Mouse (Mus musculus): ENCODE data around the gene Plvap.
"Not testable (repeated sequence)": the region's sequence is repeated elsewhere in the genome, so short reads cannot be mapped to it uniquely, and the experiment has no call there.

Plvap gene

DNA sequence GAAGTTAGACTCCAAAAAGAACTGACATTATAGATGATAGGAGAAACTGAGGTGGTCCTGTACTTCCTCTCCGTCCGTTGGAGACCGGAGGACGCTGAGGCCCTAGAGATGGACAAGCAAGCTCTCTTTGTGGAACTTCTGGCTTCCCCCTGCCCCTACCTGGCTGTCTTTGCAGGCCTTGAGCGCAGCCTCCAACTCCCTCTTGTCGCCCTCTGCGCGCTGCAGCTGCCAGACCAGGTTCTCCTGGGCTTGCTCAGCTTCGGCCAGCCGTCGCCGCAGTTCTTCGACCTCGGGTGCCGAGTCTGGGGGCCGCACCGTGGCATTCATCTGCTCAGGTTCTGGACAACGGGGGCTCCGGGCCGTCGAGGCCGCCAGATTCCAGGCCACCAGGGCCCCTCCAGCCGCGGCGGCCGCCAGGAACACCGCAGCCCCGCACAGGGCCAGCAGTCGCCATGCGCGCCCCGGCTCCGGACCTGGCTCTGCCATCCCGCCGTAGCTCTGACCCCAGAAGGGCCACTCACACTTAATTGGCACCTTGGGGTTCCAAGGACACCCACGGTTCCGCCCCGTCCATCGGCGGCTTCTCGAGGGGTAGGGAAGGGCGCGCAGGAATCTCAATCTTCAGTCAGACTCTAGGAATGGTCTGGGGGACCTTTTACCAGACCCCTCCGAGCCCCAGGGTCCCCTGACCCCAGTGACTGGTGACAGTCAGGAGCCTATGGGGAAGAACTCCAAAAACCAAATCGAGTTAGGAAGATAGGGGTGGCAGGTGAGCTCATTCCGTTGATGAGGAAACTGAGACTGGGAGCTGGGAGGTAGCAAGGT is 13.9 kb upstream of the Plvap start, which contains the start of gene Ccdc194:
TSS of gene Ccdc194 (minus strand) at position 486 of the 825 bp plus-strand sequence.
- DNase-seq: no peak

DNA sequence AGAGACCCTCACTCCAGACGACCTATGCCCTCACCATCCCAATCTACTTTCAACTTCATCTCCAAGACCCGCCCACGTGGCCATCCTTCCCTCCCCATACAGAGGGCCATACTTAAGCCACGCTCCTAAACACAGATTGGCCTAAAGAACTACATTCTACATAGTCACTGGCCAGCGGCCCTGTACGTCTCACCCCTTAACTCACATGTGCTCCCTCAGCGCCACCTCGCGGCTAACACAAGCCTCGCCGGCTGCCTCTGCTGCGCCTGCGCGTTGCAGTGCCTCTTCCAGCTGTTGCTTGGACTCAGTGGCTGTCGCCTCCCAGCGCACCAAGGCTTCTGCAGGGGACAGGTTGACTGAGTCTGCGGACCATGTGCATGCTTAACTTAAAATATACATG is 10.1 kb upstream of the Plvap start:
- DNase-seq: peak; percentile 92

DNA sequence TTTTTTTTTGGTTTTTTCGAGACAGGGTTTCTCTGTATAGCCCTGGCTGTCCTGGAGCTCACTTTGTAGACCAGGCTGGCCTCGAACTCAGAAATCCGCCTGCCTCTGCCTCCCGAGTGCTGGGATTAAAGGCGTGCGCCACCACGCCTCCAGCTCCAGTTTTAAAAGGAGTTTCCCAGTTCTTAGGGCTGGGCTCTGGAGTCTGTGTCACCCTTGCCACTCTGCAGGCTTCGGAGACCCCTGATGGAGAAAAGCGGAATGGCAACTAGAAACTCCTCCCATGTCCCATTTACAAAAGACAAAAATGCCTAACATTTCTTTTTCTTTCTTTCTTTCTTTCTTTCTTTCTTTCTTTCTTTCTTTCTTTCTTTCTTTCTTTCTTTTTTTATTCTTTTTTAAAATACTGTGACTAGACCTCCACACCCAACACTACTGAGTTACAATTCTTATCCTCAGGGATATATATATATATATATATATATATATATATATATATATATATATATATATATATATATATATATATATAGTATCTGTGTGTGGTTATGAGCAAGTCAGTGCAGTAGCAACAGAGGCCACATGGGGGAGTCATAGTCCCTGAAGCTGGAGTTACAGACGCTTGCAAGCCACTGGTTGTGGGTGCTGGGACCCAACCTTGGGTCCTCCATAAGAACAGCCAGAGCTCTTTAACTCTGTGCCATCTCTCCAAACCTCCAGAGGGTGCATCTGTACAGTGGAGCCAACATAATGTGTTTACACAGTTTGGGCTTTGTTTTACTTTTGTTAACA is 7.7 kb upstream of the Plvap start:
- not testable (repeated sequence) for DNase-seq

DNA sequence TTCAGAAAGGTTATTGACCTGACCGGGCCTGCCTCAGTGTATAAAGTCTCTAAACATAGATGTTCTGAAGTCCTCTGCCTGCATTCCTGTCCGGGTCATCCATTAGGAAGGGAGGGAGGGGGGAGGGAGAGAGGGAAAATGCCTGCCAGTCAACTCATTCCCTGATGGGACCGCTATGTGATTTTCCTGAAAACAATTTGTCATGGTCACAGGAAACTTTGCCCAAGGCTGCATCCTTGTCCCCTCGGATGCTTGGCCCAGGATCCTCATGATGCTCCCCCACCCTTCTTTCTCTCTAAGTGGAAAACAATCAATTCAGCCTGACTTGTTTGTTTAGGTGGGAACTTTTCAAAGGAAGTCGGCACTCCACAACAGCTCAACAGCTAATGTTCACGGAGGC is 5.2 kb upstream of the Plvap start:
- DNase-seq: no peak

DNA sequence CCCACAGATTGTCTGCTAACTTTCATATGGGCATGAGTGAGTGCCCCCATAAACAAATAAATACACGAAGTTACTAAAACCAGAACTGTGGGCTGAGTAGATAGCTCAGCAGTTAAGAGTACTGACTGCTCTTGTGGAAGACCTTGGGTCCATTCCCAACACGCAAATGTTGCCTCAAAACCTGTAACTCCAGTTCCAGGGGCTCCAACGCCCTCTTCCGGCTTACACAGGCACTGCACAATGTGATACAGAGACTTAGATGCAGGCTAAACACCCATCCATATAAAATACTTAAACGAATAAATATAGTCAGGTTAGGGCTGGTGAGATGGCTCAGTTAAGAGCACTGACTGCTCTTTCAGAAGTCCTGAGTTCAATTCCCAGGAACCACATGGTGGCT is 3.5 kb upstream of the Plvap start:
- DNase-seq: no peak

DNA sequence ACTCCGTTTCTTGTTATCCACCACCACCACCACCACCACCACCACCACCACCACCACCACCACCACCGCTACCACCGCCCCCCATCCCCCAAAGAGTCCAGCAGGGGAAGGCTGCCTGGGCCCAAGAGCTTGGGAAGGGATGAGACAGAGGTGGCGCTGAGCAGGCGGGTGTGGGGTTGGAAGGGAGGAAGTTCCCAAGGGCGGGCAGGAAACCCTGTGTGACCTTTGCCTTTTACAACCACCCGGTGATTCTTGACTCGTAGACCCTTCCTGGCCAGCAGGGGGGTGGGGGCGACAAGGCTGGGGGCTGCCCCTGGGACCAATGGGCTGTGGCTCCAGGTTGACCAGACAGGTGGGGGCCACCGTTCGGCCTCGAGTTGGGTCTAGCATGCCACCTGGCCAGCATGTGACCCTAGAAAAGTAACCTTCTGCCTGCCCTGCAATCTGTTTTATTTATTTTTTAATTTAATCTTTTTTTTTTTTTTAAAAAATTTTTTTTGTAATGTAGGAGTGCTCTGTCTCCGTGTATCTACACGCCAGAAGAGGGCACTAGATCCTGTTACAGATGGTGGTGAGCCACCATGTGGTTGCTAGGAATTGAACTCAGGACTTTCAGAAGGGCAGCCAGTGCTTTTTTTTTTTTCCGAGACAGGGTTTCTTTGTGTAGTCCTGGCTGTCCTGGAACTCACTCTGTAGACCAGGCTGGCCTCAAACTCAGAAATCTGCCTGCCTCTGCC is 1.6 kb upstream of the Plvap start:
- DNase-seq: no peak

DNA sequence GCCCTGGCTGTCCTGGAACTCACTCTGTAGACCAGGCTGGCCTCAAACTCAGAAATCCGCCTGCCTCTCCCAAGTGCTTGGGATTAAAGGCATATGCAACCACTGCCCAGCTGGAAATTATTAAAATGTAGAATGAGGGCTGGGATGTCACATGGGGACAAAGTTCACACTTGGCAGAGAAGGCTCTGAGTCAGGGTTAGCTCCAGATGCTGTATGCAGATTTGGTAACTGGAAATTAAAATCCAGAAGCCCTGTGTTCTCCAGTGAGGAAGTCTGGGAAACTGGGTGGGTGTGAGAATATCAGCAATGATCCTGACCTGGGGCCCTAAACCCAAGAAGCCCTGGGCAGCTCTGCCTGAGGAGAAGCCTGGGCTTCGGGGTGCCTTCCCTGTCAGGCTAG is 2.2 kb downstream of the Plvap start:
- no peak for DNase-seq

DNA sequence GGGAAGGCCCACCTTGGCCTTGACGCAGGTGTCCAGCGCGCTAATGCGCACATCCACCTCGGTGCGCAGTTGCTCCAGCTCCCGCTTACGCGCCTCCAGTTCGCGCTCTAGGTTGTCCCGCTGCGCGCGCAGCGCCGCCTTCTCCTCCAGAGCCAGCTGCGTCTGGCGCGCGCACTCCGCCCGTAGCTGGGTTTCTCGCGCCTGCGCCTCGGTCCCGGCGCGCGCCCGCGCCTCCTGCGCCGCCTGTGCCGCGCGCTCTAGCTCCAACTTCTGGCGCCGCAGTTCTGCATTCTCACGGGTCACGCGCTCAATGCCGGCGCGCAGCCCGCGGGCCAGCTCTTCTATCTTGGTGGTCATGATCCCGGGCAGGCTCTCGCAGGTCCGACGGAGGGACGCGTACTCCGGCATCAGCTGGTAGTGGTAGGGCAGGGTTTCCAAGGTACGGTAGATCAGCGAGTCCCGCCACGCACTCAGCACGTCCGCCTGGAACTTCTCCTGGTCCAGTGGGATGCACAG is 3.9 kb downstream of the Plvap start:
- DNase-seq: peak; percentile 86

DNA sequence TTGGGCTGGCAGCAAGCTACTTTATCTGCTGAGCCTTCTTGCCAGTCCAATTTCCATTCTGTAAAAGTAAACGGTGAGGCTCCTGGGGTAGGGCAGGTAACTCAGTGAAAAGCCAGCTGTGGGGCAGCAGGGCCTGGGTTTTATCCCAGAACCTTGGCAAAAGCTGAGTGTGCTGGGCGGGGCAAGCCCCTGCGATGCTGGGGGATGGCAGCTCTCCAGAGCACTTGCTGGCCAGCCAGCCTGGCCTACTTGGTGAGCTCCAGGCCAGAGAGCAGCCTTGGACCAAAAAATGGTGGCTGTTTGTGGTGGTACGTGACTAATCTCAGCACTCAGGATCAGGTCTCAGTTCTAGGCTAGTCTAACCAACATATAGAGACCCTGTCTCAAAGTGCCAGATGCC is 5.6 kb downstream of the Plvap start:
- DNase-seq: no peak

DNA sequence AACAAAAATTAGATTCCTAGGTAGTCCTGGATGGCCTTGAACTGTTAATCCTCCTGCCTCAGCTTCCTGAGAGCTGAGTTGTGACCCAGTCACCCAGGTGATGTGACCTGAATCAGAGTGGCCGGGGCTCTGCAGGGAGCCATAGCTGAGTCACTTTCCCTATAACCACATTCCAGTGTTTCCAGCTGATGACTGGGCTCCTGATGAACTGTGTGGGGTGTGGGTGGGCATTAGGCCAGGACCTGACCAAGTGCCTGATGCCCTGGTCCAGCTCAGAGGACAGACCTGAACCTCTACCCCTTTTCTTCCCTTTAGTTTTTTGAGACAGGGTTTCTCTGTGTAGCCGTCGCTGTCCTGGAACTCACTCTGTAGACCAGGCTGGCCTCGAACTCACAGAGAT is 6.2 kb downstream of the Plvap start:
- DNase-seq: no peak

DNA sequence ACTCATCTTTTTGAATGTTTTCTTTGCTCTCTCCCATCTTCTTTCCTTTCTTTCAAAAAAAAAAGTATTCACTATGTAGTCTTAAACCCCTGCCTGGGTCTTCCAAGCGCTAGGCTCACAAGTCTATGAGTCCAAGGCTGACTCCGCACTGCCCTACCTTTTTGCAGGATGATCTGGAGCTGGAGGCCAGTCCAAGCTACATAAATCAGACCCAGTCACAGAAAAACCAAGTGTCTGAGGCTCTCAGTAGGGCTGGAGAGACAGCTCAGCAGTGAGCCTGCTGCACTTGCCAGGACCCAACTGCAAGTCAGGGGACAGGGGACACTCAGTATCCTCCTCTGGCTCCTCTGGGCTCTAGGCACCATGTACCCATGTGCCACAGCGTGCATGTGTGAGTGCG is 7.2 kb downstream of the Plvap start:
- no peak for DNase-seq

DNA sequence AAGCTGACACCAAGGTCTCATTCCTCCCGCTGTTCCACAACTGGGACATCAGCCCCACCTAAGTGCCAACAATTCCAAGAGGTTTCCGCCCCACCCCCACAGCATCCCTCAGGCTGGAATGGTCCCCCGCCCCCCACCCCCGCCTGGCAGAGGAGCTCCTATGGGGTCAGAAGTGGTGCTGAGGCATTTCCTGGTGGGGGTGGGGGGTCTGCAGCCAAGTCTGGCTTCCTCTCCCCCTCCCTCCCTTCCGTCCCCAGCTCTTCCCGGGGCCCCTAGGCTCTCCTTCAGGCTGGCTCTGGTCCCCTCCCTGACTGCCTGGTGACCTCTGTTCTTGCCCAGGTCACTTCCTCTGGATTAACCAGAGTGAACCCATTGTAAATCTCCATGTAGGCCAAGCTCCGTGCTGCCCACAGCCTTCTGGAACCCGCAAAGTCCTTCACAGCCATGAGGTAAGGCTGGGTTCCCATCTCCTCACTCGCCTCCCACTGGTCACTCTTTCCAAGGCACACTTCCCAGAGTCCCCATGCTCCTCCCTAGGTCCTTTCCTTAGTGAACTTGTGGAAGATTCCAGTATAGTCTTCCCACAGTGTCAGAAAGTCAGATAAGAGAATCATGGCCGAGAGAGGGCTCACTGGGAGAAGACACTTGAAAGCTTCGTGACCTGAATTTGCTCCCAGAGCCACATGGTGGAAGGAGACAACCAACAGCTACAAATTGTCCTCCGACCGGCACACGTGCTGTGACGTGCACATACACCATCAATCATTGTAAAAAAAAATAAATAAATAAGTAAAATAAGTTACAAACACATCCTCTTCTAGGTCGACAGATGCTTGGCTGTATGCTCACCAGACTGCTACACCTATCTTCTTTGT is 12.5 kb downstream of the Plvap start:
- no peak for DNase-seq

DNA sequence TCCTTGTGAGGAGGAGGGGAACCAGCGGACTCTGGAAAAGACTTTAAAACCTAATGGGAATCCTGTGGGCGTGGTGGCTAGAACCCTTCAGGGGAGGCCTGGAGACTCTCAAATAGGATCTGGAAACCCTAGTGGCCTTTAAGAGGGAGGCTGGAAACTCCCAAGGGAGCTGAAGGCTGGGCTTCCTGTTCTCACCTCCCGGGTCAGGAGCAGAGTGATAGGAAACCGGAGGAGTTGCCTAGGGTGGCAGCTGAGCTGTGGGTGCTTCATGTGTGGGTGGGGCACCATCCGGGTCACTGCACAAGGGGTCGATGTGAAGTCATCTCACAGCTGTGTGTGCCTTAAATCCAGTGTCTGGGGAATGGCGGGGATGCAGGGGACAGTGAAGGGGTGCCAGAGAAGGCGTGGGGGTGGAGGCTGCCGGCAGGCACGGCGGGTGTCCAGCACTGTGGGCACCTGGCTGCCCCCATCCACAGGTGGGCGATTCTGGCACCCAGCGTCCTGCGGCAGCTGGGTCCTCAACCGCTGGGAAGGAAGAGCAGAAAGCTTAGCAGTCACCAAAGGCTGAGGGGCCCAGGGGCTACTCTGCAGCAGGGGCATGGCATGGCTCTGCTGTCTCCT is 13.6 kb downstream of the Plvap start:
- DNase-seq: no peak

DNA sequence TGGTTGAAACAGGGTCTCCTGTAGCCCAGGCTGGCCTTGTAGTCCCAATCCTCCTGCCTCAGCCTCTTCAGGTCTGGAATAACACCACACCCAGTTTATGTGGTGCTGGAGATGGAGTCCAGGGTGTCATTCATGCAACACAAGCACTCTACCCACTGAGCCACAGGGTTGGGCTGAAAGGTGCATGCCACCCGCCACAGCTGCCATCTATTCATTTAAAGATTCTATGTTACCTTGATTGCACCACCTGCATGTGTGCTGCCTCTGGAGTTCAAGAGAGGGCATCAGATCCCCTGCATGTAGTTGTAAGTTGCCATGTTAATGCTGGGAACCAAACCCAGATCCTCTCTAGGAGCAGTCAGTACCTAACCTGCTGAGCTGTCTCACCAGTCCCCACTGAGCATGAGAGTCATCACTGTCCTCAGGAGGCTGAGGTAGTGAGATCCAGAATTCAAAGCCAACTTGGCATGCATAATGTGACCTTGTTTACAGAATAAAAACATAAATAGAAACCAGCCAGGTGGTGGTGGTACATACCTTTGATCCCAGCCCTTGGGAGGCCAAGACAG is 14.4 kb downstream of the Plvap start:
- DNase-seq: no peak

DNA sequence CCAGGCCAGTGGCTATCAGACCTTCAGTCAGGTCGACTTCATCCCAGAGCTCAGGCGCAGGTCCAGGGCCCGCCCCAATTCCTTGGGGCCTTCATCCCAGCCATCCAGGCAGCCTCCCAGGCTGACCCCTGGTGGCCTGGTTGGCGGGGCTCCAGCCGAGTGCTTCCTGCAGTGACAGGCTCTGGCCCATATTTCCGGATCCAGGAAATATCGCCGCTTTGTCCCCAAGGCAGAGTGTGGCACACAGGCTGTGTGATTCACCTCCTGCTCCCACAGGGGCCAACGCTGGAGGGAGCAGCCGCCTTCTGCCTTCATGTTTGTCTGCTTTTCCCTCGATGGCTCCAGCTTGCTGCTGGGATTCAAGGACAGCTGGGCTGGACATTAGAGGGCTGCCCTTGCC is 15.1 kb downstream of the Plvap start:
- peak; percentile 52 for DNase-seq

DNA sequence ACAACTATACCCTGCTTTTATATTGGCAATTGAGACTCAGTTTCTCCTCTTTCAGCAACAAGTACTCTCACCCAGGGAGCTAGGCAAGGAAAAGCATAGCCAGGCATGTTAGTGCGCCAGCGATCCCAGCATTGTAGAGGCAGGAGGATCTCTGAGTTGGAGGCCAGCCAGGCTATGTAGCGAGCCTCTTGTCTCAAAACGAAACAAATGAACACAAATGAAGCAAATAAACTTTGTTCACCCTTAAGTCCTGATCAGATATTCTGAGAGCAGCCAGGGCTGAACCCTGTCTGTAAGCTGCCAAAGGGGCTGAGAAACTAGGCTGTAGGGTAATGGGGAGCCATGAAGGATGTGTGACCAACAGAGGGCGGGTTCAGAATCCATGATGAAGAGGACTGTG is 15.7 kb downstream of the Plvap start:
- no peak for DNase-seq

DNA sequence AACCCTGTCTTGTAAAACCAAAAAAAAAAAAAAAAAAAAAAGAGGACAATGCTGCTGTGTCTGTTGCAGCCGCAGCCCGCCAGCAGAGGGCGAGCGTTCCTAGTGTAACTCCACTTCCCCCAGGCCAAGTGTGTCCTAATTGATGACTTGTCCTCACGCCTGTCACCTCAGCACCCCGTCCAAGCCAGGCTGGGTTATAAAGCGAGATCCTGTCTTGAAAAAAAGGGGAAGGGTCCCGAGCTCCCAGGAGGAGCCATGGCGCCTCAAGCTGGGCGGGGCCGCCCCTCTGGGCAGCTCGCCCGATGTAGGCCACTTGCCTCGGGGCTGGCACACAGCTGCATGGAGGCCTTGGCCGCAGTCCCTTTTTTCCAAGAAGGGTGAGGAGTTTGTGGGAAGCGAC is 16.5 kb downstream of the Plvap start:
- peak; percentile 82 for DNase-seq

DNA sequence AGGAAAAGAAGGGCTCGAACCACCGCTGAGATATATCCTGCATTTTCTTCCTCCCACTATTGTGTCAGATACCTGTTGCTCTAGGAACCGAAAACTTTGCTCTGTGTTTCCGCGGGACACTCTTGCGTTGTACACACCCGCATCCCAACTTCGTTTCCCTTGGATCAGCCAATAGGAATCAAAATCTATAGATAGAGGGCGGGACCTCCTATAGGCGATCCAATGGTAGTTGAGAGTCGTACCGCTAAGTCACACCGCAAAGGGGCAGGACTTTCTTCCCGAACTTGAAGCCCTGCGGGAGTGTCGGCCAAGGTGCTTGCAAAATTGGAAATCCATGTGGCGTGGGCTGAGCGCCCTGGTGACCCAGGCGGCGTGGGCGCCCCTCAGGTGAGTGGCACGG is 23.1 kb downstream of the Plvap start:
- DNase-seq: peak; percentile 92

DNA sequence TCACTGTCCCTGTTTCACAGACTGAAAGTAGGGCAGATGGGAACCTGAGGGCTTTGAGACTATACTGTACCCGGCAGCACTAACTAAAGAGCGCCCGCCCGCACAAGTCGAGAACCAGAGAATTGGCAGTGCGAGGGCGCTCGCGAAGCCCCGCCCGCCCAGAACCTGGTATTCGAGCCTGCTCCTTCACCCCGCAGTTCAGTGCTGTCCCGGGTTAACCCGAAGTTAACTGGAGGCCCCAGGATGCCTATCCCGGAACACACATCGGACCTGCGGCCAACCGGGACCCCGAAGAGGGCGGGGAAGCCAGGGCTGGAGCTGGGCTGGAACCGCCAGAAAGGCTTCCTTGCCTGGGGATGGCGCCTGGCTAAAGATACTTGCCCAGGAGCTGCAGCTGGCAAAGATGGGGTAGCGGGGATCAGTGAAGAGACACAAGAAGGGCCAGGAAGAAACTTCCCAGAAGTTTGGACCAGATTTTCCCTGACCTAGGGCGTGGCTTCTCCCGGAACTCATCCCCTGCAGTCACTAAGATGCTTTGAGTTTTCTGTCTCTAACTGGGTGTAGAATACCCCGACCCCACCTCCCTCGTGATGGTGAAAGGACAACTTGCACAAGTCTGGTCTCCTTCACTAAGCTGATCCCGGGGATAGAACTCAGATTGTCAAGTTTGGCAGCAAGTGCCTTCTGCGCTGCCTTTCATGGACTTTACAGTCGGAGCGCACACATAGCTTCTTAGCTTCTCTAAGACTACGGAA is 23.7 kb downstream of the Plvap start, which contains the start of gene Gtpbp3:
TSS of gene Gtpbp3 (plus strand) at position 413 of the 755 bp plus-strand sequence.
- DNase-seq: peak; percentile 80

DNA sequence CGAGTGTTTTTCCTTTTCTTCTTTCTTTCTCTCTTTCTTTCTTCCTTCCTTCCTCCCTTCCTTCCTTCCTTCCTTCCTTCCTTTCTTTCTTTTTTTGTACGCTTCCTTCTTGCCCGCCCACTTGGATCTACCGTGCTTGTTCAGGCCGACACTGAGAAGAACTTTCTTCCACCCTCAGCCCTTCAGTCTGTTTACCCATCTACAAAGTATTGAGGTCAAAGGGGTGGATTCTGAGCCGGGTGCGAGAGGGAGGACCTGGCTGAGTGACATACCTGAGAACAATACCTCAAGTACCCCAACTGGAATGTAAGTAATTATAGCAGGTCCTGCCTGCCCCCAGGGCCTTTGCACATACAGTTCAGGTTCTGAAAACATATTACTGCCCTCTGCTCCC is 25.4 kb downstream of the Plvap start:
- no peak for DNase-seq
